Mouse (Mus musculus): ENCODE results near the gene Sept7. TPM values are rescaled to one million over a fixed set of nuclear protein-coding genes. Genes with fewer than 3 reads are reported as not detected.

The Sept7 gene
- polyA plus RNA-seq (2015; fragmentation: Nextera tagmentation; extraction: Ambion mirVana), result 272 and 276 TPM in 2 replicates

DNA sequence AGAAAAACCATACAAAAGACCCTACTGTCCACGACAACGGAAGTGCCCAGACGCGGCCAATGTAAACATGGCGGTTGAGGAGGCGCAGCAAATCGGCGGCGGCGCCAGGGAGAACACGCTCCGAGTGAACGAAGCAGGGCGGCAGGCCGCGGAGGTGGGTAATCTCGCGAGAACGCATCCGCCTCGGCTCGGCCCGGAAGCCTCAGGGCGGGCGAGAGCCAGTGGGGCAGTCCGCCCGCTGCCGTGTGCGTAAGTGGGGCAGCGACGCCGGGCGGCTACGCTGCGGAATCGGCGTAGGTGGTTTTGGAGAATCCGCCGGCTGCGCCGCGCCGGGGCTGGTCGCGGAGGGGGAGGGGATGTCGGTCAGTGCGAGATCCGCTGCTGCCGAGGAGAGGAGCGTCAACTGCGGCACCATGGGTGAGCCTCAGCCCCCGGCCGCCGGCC is at the start of gene Sept7:
TSS of gene Sept7 (plus strand) at position 157 of the 444 bp plus-strand sequence.
- no peaks in the 10 kb centered on the region for H3K9me3 ChIP-seq (replicated peaks)
- WGBS, result under 1% methylated on average over 53 of the region's 54 CpGs
- no peaks in the 10 kb centered on the region for H3K27me3 ChIP-seq
- H3K4me1 ChIP-seq, result peaks cover 8% of the 10 kb centered on the region; the same call in 1 of the 2 replicates
- H3K4me3 ChIP-seq (replicated peaks), result peak within 1 kb of the TSS; percentile 99
- no peaks in the 10 kb centered on the region for H3K36me3 ChIP-seq
- H3K27ac ChIP-seq (replicated peaks), result peak within 1 kb of the TSS; percentile 99
- peak within 1 kb of the TSS; percentile 60 for H3K4me2 ChIP-seq (replicated peaks)
- peak; percentile 99 for ATAC-seq (ENCODE audit: insufficient number of reproducible peaks, low FRiP score, low TSS enrichment, low read depth)
- peak within 1 kb of the TSS; percentile 96 for H3K9ac ChIP-seq

- no peak overlapping the region for H3K27ac ChIP-seq (replicated peaks)
- no peak overlapping the region for H3K9ac ChIP-seq
- H3K9me3 ChIP-seq (replicated peaks), result no peaks in the 10 kb centered on the region
- WGBS, result 56% methylated on average over 8 of the region's 8 CpGs
- H3K4me1 ChIP-seq, result peaks cover 8% of the 10 kb centered on the region; the same call in 1 of the 2 replicates
- H3K36me3 ChIP-seq, result no peaks in the 10 kb centered on the region
- H3K4me2 ChIP-seq (replicated peaks), result no peak overlapping the region
- H3K27me3 ChIP-seq, result no peaks in the 10 kb centered on the region
- ATAC-seq (ENCODE audit: insufficient number of reproducible peaks, low FRiP score, low TSS enrichment, low read depth), result no peak
- H3K4me3 ChIP-seq (replicated peaks), result no peak overlapping the region
Measured at GRCm38 (mm10) chr9:25208087-25208803, 44.0 kb upstream of the Sept7 start.

- Histone ChIP-seq H3K36me3 (no peaks in the 10 kb centered on the region), H3K27ac (replicated peaks) (peak overlapping the region; percentile 48; the same call in 1 of the 2 replicates), H3K27me3 (no peaks in the 10 kb centered on the region), H3K4me3 (replicated peaks) (no peak overlapping the region), H3K4me1 (peaks cover 8% of the 10 kb centered on the region; the same call in 1 of the 2 replicates), H3K9me3 (replicated peaks) (no peaks in the 10 kb centered on the region), H3K4me2 (replicated peaks) (no peak overlapping the region), H3K9ac (no peak overlapping the region)
- WGBS, result 46% methylated on average over 9 of the region's 9 CpGs
- 0 out of 2 replicates have a peak, but pooled peaks have one; percentile 60 for ATAC-seq (ENCODE audit: insufficient number of reproducible peaks, low FRiP score, low TSS enrichment, low read depth)
Measured at GRCm38 (mm10) chr9:25212309-25213163, 39.7 kb upstream of the Sept7 start.

DNA sequence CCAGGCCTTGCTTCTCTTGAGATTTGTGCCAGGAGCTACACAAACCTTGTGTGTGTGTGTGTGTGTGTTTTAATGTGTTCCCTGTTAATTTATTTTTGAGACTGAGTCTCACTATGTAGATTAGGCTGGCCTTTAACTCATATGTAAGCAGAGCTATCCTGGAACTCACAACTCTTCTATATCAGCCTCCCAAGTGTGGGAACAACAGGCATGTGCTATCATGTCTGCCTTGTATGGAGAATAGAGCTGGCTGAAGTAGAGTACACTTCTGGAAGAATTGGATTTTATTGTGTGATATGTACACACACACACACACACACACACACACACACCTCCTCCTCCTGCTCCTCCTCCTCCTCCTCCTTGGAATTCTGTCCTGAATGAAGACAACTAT is 39.1 kb upstream of the Sept7 start:
- ATAC-seq (ENCODE audit: insufficient number of reproducible peaks, low FRiP score, low TSS enrichment, low read depth), result no peak
- Histone ChIP-seq H3K36me3 (no peaks in the 10 kb centered on the region), H3K27me3 (no peaks in the 10 kb centered on the region), H3K9me3 (replicated peaks) (no peaks in the 10 kb centered on the region), H3K4me3 (replicated peaks) (no peak overlapping the region), H3K9ac (no peak overlapping the region), H3K4me1 (peaks cover 8% of the 10 kb centered on the region; the same call in 1 of the 2 replicates), H3K27ac (replicated peaks) (peak overlapping the region; percentile 48; the same call in 1 of the 2 replicates), H3K4me2 (replicated peaks) (no peak overlapping the region)

GRCm38 (mm10) chr9:25215411-25215810 is 36.8 kb upstream of the Sept7 start:
- H3K4me2 ChIP-seq (replicated peaks), result no peak overlapping the region
- H3K4me1 ChIP-seq, result peaks cover 8% of the 10 kb centered on the region; the same call in 1 of the 2 replicates
- H3K4me3 ChIP-seq (replicated peaks), result no peak overlapping the region
- H3K27ac ChIP-seq (replicated peaks), result no peak overlapping the region
- 24% methylated on average over 3 of the region's 3 CpGs for WGBS
- no peak overlapping the region for H3K9ac ChIP-seq
- no peaks in the 10 kb centered on the region for H3K36me3 ChIP-seq
- no peaks in the 10 kb centered on the region for H3K9me3 ChIP-seq (replicated peaks)
- ATAC-seq (ENCODE audit: insufficient number of reproducible peaks, low FRiP score, low TSS enrichment, low read depth), result no peak
- H3K27me3 ChIP-seq, result no peaks in the 10 kb centered on the region

DNA sequence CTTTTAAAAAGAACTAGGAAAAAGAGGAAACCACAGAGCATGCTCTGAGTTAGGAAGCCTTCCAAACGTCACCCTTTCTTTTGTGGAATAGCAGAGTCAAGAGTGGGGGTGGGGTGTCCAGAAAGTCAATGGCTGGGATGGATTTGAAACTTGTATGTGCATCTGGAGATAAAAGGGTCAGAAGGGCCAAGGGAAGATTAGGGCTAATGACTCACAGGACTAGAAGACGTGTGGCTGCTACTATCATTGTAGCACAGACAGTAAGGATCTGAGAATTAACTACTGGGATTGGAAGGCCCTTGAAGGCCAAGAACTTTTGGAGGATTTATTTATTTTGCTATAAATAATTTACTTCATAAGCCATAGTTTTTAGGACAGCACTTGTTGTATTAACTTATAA is 36.0 kb upstream of the Sept7 start:
- H3K4me2 ChIP-seq (replicated peaks), result no peak overlapping the region
- H3K36me3 ChIP-seq, result no peaks in the 10 kb centered on the region
- ATAC-seq (ENCODE audit: insufficient number of reproducible peaks, low FRiP score, low TSS enrichment, low read depth), result no peak
- 29% methylated on average over 2 of the region's 2 CpGs for WGBS
- no peak overlapping the region for H3K27ac ChIP-seq (replicated peaks)
- no peaks in the 10 kb centered on the region for H3K9me3 ChIP-seq (replicated peaks)
- H3K9ac ChIP-seq, result no peak overlapping the region
- H3K27me3 ChIP-seq, result no peaks in the 10 kb centered on the region
- H3K4me1 ChIP-seq, result peaks cover 8% of the 10 kb centered on the region; the same call in 1 of the 2 replicates
- no peak overlapping the region for H3K4me3 ChIP-seq (replicated peaks)

GRCm38 (mm10) chr9:25218954-25219353 is 33.3 kb upstream of the Sept7 start:
- no peak for ATAC-seq (ENCODE audit: insufficient number of reproducible peaks, low FRiP score, low TSS enrichment, low read depth)
- Histone ChIP-seq H3K27ac (replicated peaks) (peak overlapping the region; percentile 55), H3K4me1 (no peaks in the 10 kb centered on the region)

GRCm38 (mm10) chr9:25219882-25220281 is 32.4 kb upstream of the Sept7 start:
- no peak overlapping the region for H3K4me3 ChIP-seq (replicated peaks)
- H3K4me2 ChIP-seq (replicated peaks), result no peak overlapping the region
- H3K36me3 ChIP-seq, result no peaks in the 10 kb centered on the region
- H3K27ac ChIP-seq (replicated peaks), result no peak overlapping the region
- H3K27me3 ChIP-seq, result no peaks in the 10 kb centered on the region
- no peak overlapping the region for H3K9ac ChIP-seq
- ATAC-seq (ENCODE audit: insufficient number of reproducible peaks, low FRiP score, low TSS enrichment, low read depth), result no peak
- H3K9me3 ChIP-seq (replicated peaks), result no peaks in the 10 kb centered on the region
- 54% methylated on average over 5 of the region's 5 CpGs for WGBS
- H3K4me1 ChIP-seq, result no peaks in the 10 kb centered on the region

More at GRCm38 (mm10) chr9:25218954-25219353, 33.3 kb upstream of the Sept7 start:
- Histone ChIP-seq H3K9ac (no peak overlapping the region), H3K9me3 (replicated peaks) (no peaks in the 10 kb centered on the region), H3K4me2 (replicated peaks) (no peak overlapping the region), H3K36me3 (no peaks in the 10 kb centered on the region), H3K27me3 (no peaks in the 10 kb centered on the region), H3K4me3 (replicated peaks) (no peak overlapping the region)
- 38% methylated on average over 3 of the region's 3 CpGs for WGBS

DNA sequence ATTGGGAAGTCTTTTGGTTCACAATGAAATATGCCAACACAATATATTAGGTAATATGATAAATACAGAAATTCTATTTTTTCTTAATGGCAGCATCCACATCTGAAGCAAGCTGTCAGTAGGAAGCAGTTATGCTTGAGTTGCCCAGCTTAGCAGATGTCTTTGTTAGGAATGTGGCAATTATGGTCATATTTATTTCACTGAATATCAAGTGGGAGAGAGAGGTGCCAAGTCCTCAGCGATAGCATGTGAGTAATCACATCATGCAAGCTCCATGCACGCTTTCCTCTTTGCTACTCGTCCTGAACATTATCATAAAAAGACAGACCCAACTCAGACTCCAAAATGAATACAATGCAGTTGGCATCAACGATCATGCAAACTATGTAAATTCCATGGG is 27.3 kb upstream of the Sept7 start:
- Histone ChIP-seq H3K4me3 (replicated peaks) (no peak overlapping the region), H3K36me3 (no peaks in the 10 kb centered on the region), H3K9ac (no peak overlapping the region), H3K27ac (replicated peaks) (no peak overlapping the region), H3K4me1 (no peaks in the 10 kb centered on the region), H3K9me3 (replicated peaks) (no peaks in the 10 kb centered on the region), H3K4me2 (replicated peaks) (no peak overlapping the region), H3K27me3 (no peaks in the 10 kb centered on the region)
- ATAC-seq (ENCODE audit: insufficient number of reproducible peaks, low FRiP score, low TSS enrichment, low read depth), result no peak
- 75% methylated on average over 4 of the region's 4 CpGs for WGBS

DNA sequence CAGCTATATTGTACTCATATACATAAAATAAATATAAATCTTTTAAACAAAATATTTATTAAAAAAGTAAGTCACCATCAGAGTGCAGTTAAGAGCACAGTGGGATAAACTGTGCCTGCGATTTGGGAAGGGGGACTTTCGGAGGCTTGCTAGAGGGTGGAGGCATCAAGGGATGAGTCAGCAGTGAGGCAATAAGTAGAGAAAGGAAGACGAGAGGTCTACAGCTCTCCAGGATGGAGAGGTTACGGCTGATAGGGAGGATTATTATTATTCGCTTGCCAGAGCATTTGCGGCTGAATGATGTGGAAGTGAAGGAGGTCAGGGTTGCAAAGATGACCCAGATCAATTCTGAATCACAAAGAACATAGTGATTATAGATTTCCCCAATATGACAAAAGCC is 22.5 kb upstream of the Sept7 start:
- Histone ChIP-seq H3K4me2 (replicated peaks) (no peak overlapping the region), H3K9me3 (replicated peaks) (no peaks in the 10 kb centered on the region), H3K36me3 (no peaks in the 10 kb centered on the region), H3K27ac (replicated peaks) (no peak overlapping the region), H3K4me1 (no peaks in the 10 kb centered on the region), H3K9ac (no peak overlapping the region), H3K4me3 (replicated peaks) (no peak overlapping the region), H3K27me3 (no peaks in the 10 kb centered on the region)
- ATAC-seq (ENCODE audit: insufficient number of reproducible peaks, low FRiP score, low TSS enrichment, low read depth), result no peak
- 84% methylated on average over 6 of the region's 6 CpGs for WGBS
